Mouse (Mus musculus): Measurements from ENCODE around the gene Traf1. TPM values are rescaled to one million over a fixed set of nuclear protein-coding genes. Genes with fewer than 3 reads are reported as not detected.

Traf1 gene
- polyA plus RNA-seq, 1 experiment, result 6.6 TPM

DNA sequence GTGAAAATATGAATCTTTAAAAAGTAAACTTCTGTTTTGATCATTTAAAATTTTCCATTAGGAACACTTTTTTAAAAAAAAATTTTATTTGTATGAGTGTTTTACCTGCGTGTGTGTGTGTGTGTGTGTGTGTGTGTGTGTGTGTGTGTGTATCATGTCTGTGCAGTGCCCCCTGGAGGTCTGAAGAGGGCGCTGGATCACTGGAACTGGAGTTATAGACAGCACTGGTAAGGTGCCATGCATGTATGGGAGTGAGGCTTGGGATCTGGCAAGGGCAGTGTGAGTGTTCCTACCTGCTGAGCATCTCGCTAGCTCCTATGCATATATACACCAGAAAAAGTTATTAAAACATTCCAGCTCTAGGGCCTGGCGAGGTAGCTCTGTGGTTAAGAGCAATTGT, 59.8 kb downstream of the Traf1 start:
- DNase-seq (ENCODE audit: low spot score), result no peak

DNA sequence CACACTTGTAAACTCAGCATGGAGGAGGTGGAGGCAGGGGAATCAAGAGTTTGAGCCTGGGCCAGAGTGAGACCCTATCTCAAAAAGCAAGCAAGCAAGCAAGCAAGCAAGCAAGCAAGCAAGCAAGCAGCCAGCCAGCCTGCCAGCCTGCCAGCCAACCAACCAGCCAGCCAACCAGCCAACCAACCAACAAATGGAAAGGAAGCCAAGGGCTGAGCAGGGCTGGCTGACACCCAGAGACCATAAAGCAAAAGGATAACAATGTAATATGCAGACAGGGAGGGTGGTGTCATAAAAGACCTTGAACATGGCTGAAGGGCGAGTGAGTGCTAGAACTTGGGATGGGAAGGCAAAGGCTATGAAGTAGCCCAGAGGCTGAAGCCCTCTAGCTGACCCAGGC, 61.2 kb downstream of the Traf1 start:
- no peak for DNase-seq (ENCODE audit: low spot score)

DNA sequence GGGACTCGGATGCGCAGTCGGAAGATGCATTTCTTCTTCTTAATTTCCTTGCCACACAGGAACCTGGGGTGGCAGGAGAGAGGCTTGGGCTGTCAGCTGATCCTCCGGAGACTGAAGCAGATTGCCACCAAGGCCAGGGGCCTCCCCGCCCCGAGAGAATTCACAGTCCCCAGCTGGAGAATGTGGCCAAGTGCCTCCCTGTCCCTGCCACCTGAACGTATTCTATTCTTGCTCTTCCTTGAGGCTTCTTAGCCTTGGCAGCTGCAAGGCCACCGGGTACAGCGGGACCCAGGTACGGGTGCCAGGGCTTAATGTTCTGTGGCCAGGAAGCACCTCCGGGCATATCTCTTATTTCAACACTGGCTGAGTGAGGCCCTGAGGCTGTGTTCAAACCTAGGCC, 61.9 kb downstream of the Traf1 start:
- DNase-seq (ENCODE audit: low spot score), result no peak

DNA sequence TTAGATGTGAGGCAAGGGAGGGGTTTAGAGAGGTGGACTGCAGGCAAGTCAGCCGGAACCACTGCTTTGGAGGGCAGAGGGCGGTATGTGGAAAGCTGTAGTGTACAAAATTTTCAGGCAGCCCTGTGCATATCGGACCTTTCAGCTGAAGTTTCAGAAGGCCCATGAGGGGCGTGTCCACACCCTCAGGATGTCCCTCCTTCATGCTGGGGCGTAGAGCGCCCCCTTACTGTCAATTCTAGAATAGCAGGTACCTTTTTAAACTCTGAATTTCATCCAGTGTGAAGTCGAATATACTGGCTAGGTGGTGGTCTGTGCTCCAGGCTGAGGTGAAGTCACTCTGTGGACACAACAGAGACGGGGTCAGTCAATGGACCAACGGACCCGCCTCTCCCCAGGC, 63.8 kb downstream of the Traf1 start:
- DNase-seq (ENCODE audit: low spot score), result no peak

DNA sequence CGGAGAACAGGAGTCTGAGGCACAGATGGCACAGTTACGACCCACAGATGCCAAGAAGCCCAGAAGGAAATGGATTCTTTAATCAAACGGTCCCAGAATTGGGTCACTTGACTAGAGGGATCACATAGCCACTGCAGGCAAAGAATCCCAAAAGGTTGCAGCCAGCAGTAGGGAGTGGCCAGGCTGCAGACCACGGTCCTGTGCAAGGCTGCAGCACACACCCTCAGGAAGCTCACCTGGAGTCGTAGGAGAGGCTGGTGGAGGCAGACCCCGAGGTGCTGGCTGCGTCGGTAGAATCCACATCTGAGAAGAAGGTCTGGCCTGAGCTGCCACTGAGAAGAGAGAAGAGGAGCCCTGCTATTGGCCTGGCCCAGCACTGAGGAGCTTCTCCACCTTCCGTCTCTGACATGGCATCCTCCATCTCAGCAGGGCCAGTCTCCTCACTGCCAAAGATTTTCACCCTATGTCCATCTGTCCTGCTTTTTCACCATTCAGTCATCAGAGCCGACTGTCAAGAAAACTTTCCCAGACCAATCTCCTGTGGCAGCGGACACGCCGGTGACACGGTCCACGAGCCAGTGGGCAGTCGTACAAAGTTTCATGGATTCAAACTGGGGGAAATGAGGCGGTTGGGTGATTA, 64.6 kb downstream of the Traf1 start:
- DNase-seq (ENCODE audit: low spot score), result no peak

DNA sequence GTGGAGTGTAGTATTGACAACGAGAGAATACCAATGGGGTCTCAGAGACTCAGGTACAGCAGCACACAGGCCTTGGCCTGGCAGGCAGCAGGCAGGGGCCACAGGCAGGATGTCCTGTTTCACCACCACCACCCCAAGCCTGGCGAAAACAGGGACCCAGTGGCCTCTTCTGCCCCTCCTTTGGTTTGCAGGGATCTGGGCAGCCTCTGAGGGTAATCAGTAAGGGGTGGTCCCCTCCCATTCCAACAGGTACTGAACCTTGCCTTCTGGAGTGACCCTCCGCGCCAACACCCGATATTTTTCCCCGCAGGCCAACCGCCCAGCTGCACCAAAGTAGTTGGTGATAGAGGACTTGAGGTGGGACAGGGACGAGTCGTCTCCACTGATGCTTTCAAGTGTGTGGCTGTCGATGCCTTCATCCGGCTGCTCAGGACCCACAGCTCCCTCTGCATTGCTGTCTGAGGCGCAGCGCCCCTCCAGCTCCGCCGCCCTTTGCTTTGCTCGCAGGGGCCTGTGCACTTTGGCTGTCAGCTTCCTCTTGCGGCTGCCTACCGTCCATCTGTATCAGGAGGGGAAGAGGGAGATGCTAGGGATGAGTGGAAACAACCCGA, 66.0 kb downstream of the Traf1 start:
- no peak for DNase-seq (ENCODE audit: low spot score)

DNA sequence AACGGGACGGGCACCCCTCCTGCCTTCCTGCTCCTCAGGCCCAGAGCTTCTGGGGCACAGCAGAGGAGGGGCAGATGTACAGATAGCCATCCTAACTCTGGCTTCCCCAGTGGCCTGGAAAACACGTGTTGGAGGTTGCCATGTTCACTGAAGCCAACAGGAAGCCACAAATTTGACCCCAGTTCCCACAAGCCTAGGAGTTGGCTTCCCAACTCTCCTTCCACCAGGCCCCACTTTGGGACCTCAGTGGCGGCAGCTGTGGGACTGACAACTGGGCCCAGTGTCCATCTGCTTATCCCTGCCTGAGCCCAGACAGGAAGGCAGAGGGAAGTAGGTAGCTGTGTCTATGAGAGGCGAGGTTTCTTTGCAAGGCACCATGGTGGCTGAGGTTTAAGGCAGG, 67.6 kb downstream of the Traf1 start:
- no peak for DNase-seq (ENCODE audit: low spot score)

Other genes with a start within 250 kb of the Traf1 start
- 26.6 and 32.5 TPM in 2 replicates for gene Gapvd1, start 206.5 kb downstream of the Traf1 start, polyA plus RNA-seq (2012; rRNA removed)
- 272 and 309 TPM in 2 replicates for gene Hspa5, start 189.8 kb downstream of the Traf1 start, polyA plus RNA-seq (2012; rRNA removed)
- 15.4 and 17.0 TPM in 2 replicates for gene Rabepk, start 161.9 kb downstream of the Traf1 start, polyA plus RNA-seq (2012; rRNA removed)
- gene Fbxw2, start 135.5 kb downstream of the Traf1 start, polyA plus RNA-seq (2012; rRNA removed), result 70.3 and 71.0 TPM in 2 replicates
- 0.04 and 0.08 TPM in 2 replicates for gene Gm34653, start 128.8 kb downstream of the Traf1 start, polyA plus RNA-seq (2012; rRNA removed)
- gene Cutal, start 87.4 kb downstream of the Traf1 start, polyA plus RNA-seq (2012; rRNA removed), result 1.9 and 3.0 TPM in 2 replicates
- 44.8 and 54.0 TPM in 2 replicates for gene Psmd5, start 86.8 kb downstream of the Traf1 start, polyA plus RNA-seq (2012; rRNA removed)
- 4.5 and 4.7 TPM in 2 replicates for gene Phf19, start 47.7 kb downstream of the Traf1 start, polyA plus RNA-seq (2012; rRNA removed)
- gene Hc, start 99.7 kb upstream of the Traf1 start, polyA plus RNA-seq (2012; rRNA removed), result 0.40 and 0.56 TPM in 2 replicates
- 1.0 and 1.4 TPM in 2 replicates for gene AI182371, start 139.8 kb upstream of the Traf1 start, polyA plus RNA-seq (2012; rRNA removed)
- gene Cntrl, start 147.7 kb upstream of the Traf1 start, polyA plus RNA-seq (2012; rRNA removed), result 20.8 and 23.7 TPM in 2 replicates
- gene Rab14, start 239.3 kb upstream of the Traf1 start, polyA plus RNA-seq (2012; rRNA removed), result 132 and 145 TPM in 2 replicates

All from urinary bladder, adult 2 months (tissue).